12 mouse cellular contexts compared by ENCODE assay signal in the genomic region with DNA sequence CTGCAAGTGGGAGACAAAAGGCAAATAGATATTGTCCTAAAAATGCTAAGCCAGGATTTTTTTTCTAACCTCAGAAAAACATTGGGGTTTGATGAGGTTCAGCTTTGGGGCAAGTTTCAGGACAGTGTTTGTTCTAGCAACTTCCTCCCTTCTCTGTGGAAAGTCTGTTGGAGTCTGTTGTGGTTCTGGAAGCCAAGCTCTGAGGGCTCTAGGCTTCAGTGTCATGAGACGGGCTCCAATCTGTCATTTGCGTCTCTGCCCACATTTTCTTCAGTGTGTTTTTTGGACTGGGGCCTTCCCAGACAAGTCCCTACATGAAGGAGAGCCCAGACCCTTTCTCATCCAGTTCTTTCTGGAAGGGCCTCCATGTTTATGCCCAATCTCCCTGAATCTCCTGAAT.
"Had no signal": no experiment of that assay in that cellular context is flagged by ENCODE, and none has a peak within 500 bp of the region (broad histone marks: within the 10 kb centered on the region; RNA-seq: fewer than 3 reads in every experiment).

No protein-coding gene starts in this region.

- H3K27ac ChIP-seq: kidney, postnatal 0 days; layer of hippocampus, adult 2 months; liver, embryonic 13.5 days; stomach, postnatal 0 days had no signal

- H3K4me3 ChIP-seq: layer of hippocampus, adult 2 months; liver, embryonic 13.5 days had no signal

- H3K4me1 ChIP-seq: liver, embryonic 13.5 days; megakaryocyte, embryonic 14.5 days had no signal

- DNase-seq: kidney, postnatal 25 days; layer of hippocampus, adult 9-11 months; liver, embryonic 13.5 days; lung, adult 2 months; midbrain, embryonic 14.5 days; thymus, adult 2 months; thymus, postnatal 14 days; thymus, postnatal 4 days had no signal
